Mouse (Mus musculus): ENCODE results near the gene Pax3. TPM values are rescaled to one million over a fixed set of nuclear protein-coding genes. Genes with fewer than 3 reads are reported as not detected.

Gene Pax3
- total RNA-seq, 2 experiments from 2014 or later: not detected

GRCm38 (mm10) chr1:78188299-78188698 is 8.6 kb downstream of the Pax3 start:
- no peak for DNase-seq (ENCODE audit: low spot score in 2 of 2)
- intact Hi-C loops (cut with DNase I): no loop called here

DNA sequence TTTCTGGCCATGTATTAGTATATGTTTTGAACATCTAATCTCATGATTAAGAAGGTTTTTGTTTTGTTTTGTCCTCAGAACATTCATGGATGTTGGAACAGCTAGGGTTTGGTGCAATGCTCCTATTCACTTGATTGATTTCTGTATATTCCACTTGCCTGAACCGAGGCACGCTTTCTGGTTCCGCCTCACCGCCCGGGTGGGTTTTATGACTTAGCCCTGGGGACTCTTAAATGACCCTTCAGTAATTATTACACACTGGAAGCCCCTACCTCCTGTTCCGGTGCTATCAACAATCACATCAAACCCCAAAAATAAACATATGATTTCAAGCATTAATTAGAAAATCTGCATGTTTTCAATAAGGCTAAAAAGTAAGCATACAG is 9.2 kb downstream of the Pax3 start:
- intact Hi-C loops (cut with DNase I): no loop called here
- DNase-seq (ENCODE audit: low spot score in 2 of 2): no peak

DNA sequence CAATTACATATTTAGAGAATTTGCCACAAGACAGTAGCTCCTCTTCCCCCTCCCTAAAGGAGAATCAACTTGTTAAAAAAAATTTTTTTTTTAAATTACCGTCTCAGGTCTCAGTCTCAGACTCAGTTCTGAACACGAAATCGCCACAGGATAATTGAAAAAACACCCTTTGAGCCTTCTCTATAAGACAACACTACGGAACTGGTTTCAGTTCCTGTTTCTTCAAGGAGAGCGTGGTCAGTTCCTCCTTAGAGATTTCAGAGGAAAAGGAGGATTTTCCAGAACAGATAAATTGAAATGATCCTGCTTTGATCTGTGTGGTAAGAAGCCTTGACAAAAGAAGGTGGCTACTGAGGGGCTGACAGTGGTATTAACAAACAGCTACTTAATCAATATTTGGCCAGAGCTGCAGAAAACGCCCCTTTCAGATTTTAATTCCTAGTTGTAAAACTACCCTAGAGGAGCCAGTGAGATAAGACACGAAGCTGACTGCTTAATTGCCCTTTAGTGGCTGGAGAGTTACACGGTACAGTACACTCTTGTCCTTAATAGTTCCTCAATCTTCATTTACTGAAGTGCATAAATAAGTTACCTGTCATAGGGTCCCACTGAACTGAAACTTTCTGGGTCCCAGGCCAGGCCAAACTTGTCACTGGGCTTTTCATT is 9.7 kb downstream of the Pax3 start:
- no peak for DNase-seq (ENCODE audit: low spot score in 2 of 2)
- intact Hi-C loops (cut with DNase I): no loop called here

GRCm38 (mm10) chr1:78182954-78183353 is 14.0 kb downstream of the Pax3 start:
- intact Hi-C loops (cut with DNase I): no loop called here

DNA sequence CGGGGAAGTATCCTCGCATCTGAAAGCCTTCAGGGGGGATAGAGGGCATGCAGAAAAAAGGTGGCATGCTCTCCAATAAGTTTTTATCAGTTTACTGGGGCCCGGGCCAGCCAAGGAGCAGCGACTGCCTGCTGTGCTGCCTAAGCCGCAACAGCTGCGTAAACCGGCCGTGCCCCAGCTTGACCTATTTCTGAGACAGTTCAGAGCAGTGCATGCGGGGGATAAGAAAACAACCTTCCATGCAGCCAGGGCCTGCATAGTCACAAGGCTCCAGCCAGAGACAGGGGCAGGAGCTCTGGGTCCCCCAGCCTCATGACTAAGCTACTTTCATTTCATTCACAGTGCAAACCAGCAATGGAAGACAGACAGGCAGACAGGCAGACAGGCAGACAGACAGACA is 15.1 kb downstream of the Pax3 start:
- intact Hi-C loops (cut with DNase I): no loop called here
- no peak for DNase-seq (ENCODE audit: low spot score in 2 of 2)

More at GRCm38 (mm10) chr1:78182954-78183353, 14.0 kb downstream of the Pax3 start:
- no peak for DNase-seq (ENCODE audit: low spot score in 2 of 2)

GRCm38 (mm10) chr1:78172334-78172733 is 24.6 kb downstream of the Pax3 start:
- DNase-seq (ENCODE audit: low spot score in 2 of 2): no peak
- intact Hi-C loops (cut with DNase I): loop anchor here (5.0 kb wide), 1 partner anchor 40 kb away; no protein-coding TSS in a partner anchor

- DNase-seq (ENCODE audit: low spot score in 2 of 2): no peak
- intact Hi-C loops (cut with DNase I): loop anchor here (5.0 kb wide), 1 partner anchor 41 kb away; no protein-coding TSS in a partner anchor
Measured at GRCm38 (mm10) chr1:78171671-78172070, 25.3 kb downstream of the Pax3 start.

- no peak for DNase-seq (ENCODE audit: low spot score in 2 of 2)
- intact Hi-C loops (cut with DNase I): loop anchor here (5.0 kb wide), 1 partner anchor 42 kb away; no protein-coding TSS in a partner anchor
Measured at GRCm38 (mm10) chr1:78170771-78171170, 26.2 kb downstream of the Pax3 start.

DNA sequence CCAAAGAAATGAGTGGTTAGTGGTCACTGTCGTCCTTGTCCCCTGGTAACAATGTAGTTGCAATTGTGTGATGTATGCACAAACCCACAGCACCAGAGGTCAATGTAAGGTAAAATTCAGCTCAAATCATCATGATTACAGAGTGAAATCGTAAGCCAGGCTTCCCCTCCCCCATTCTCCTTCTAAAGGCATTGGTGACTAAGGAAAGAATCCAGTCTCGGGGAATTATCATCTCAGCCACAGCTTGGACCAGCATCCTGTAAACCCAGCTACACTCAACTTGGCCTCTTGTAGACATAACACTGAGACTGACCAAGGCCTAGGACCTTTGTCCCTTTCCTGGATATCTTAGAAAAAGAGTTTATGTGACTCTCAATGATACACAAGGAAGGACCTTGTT is 28.1 kb downstream of the Pax3 start:
- DNase-seq (ENCODE audit: low spot score in 2 of 2): no peak
- intact Hi-C loops (cut with DNase I): no loop called here

DNA sequence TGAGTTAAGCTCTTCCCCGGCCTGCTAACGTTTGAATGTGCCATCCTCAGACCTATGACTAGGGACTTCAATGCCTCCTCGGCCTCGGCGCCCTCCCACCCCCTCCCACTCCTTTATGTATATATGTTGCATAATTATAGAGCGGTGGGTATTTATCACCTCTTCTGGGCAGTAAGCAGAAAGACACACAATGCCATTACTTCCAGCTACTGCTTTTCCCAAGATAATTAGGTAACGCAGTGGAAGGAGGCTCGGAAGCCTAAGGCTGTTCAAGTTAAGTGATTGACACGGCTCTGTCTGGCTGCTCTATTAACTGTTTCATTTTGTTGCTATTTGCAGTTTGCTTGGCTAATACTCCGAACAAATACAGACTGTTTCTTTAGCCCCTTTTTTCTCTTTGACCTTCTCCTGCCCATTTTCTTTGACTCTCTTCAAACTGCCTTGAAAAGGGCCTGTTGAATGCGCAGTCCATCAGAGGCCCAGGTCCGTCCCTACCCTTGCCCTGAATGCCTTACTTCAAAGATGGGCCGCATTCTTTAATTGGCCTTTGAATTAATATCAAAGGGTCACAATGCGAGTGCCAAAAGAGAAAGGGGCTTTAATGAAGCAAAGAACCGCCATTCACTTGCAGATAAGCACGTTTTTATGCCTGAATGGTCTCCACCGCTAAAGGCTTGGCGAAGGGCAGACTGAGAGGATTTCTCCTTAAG is 29.2 kb downstream of the Pax3 start:
- no peak for DNase-seq (ENCODE audit: low spot score in 2 of 2)
- intact Hi-C loops (cut with DNase I): no loop called here

DNA sequence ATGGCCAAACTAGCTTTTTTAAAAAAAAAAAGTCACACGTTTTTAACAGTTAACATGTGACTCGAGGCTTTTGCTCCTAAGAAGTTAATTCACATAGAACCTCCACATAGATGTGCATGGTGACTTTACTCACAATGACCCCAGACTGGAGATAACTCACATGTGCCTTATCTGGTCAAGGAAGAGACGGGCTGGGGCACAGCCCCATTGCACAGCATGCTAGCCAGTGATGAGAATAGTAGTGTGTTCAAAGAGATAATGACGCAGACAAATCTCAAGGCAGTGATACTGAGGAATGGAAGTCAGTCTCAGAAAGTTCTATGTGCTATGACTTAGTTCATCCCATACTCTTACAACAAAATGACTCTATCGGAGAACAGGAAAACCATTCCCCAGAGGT is 35.2 kb downstream of the Pax3 start:
- intact Hi-C loops (cut with DNase I): no loop called here

DNA sequence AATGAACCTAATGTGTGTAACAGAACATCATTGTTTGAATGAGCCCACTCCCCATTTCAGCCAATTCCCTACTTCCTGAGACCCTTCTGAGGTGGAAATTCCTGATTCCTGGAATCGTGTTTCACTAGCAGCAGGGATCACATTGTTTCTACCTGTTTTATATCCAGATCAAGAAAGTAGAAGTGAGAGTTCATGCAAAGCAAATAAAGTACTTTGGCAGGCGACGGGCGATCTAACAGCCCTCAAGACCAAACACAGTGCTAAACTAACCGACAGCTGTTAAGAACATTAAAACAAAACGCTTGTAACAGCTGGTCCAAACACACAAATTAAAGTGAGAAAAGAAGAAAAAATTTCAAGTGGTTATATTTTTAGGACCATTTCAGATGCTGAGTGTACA is 39.0 kb downstream of the Pax3 start:
- intact Hi-C loops (cut with DNase I): no loop called here
- DNase-seq (ENCODE audit: low spot score in 2 of 2): no peak

More for the DNA sequence above, 35.2 kb downstream of the Pax3 start:
- DNase-seq (ENCODE audit: low spot score in 2 of 2): no peak

GRCm38 (mm10) chr1:78155796-78156195 is 41.1 kb downstream of the Pax3 start:
- no peak for DNase-seq (ENCODE audit: low spot score in 2 of 2)
- intact Hi-C loops (cut with DNase I): no loop called here

DNA sequence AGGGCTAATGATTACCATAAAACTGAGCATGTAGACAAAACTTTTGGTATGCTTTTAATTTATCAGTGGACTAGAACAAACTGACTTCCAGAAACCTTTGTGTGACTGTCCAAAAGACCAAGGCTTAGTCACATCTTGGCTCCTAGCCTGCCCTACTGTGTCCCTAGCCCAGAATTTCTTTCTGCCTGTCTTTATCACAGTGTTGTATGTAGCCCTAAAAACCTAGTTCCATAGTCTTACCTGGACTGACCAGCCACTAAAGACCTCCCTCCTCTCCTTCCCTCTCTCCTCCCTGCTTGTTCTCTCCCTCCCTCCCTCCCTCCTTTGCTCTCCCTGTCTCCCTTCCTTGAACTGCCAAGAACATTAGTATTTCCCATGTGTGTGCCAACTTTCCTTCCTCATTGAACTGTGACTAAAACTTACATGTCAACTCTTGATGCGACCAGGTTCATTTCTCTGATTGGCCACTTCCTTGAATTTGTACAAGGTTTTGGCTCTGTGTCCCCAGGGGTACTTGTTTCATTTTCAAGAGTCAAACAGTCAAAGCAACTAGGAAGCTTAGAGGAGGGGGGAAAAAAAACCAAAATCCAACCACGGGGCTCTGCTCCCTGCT is 48.8 kb downstream of the Pax3 start:
- DNase-seq (ENCODE audit: low spot score in 2 of 2): no peak
- intact Hi-C loops (cut with DNase I): loop anchor here (10.0 kb wide), 1 partner anchor 167 kb away; the partner anchor contains the start of gene Sgpp2

DNA sequence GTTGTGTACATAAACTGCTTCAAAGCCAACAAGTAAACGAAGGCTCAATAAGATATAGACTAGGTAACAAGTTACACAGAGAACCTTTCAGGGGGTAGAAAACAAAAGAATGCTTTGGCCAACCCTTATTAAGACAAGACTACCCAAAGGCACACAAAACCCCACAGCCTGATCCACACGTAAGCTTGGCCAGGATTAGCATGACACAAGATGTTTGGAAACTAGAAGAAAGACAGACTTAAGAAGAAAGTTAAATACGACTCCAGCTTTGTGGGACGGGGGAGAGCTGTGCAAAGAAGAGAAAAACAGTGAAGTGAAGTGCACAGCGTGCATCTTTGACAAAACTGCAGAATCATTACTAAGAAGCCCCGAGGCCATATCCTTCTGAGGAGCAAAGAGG is 53.5 kb downstream of the Pax3 start:
- DNase-seq (ENCODE audit: low spot score in 2 of 2): no peak
- intact Hi-C loops (cut with DNase I): loop anchor here (5.0 to 10.0 kb wide), 2 partner anchors 69 to 171 kb away; partner anchors contain the start of gene Sgpp2

- DNase-seq (ENCODE audit: low spot score in 2 of 2): no peak
- intact Hi-C loops (cut with DNase I): loop anchor here (5.0 to 10.0 kb wide), 2 partner anchors 69 to 172 kb away; partner anchors contain the start of gene Sgpp2
Measured at GRCm38 (mm10) chr1:78142912-78143311, 54.0 kb downstream of the Pax3 start.

- no peak for DNase-seq (ENCODE audit: low spot score in 2 of 2)
- intact Hi-C loops (cut with DNase I): loop anchor here (5.0 to 10.0 kb wide), 2 partner anchors 70 to 173 kb away; partner anchors contain the start of gene Sgpp2
Measured at GRCm38 (mm10) chr1:78141741-78142501, 55.0 kb downstream of the Pax3 start.

DNA sequence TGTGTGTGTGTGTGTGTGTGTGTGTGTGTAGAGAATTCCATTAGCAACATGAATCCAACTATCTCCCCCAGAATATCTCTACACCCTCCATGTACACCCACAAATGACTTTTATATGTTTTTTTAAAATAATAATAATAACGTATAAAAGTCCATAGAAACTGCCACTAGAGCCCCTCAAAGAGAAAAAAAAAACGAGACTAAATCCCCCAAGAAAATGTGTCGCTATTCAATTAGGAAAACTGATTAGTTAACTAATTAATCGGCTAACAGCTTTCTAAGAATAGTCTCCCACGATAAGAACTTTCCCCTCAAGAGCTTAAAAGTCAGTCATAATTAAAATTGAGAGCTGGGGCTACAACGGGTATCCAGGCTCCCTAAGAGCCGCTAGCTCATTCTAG is 55.6 kb downstream of the Pax3 start:
- intact Hi-C loops (cut with DNase I): loop anchor here (5.0 to 10.0 kb wide), 2 partner anchors 71 to 173 kb away; partner anchors contain the start of gene Sgpp2
- no peak for DNase-seq (ENCODE audit: low spot score in 2 of 2)

GRCm38 (mm10) chr1:78140505-78141303 is 56.2 kb downstream of the Pax3 start:
- DNase-seq (ENCODE audit: low spot score in 2 of 2): no peak
- intact Hi-C loops (cut with DNase I): loop anchor here (5.0 to 10.0 kb wide), 2 partner anchors 72 to 174 kb away; partner anchors contain the start of gene Sgpp2
